Mouse (Mus musculus) gastrocnemius, adult 18-20 months (tissue): ENCODE measurements around the gene Cdx2. TPM values are rescaled to one million over a fixed set of nuclear protein-coding genes. Genes with fewer than 3 reads are reported as not detected.
A peak's percentile ranks its signal among the peaks of the same experiment; 100 is the strongest.

ENCODE experiments used
- DNase-seq: peaks from one replicate; pipeline ENCODE4 v3.0.0; 2021; ENCODE audit warnings: low spot score
- total RNA-seq, 2 experiments: library from RNA; stranded (reverse); gene quantifications; 2 replicates each; pipeline ENCODE4 v1.2.3; 2021

Cdx2 gene
- total RNA-seq, 2 experiments from 2014 or later = not detected

DNA sequence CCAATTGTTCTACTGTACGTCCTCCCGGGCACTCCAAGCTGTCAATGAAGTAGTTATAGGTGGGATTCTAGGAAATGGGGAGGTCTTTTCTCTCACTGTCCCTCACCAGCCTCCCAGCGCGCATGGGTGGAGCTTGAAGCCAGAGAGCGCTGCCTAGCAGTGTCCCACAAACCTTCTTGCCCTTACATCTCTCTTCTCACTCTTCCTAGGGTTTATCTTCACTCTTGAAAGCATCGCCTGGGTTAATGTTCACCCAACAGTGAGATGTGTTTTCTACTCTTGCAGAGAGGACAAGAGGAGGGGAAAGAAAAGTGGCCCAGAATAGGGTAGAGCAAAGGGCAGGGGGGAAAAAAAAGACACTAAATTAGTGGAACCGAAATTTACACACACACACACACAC lies 10.3 kb upstream of the Cdx2 start:
- no peak for DNase-seq

DNA sequence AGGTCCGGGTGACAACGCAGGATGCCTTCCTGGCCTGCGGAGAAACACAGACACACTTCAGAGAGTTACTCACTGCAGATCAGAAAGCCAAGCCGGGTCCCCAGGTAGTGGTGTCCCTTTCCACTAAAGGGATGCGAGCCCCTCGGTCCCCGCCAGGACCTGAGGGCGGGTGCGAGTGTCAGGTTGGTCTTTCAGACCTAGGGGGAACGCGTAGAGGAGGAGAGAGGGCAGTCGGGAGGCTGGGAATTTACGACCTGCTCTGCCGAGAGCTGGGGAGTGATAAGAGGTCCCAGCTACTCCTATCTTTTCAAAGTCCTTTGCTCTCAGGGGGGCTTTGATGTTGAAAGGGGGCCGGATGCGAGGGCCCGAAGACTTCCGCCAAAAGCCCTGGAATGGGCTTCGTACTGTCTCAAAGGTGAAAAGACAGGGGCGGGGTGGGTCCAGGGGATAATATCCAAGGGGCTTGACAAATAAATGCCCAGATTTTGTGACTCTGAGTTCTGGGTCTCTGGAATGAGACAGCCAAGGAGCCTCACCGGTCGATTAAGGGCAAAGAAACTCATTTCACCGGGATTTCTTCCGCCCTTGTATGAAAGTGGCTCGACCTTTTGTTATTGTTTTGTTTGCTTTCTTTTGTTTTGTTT lies 8.5 kb upstream of the Cdx2 start:
- DNase-seq = no peak

DNA sequence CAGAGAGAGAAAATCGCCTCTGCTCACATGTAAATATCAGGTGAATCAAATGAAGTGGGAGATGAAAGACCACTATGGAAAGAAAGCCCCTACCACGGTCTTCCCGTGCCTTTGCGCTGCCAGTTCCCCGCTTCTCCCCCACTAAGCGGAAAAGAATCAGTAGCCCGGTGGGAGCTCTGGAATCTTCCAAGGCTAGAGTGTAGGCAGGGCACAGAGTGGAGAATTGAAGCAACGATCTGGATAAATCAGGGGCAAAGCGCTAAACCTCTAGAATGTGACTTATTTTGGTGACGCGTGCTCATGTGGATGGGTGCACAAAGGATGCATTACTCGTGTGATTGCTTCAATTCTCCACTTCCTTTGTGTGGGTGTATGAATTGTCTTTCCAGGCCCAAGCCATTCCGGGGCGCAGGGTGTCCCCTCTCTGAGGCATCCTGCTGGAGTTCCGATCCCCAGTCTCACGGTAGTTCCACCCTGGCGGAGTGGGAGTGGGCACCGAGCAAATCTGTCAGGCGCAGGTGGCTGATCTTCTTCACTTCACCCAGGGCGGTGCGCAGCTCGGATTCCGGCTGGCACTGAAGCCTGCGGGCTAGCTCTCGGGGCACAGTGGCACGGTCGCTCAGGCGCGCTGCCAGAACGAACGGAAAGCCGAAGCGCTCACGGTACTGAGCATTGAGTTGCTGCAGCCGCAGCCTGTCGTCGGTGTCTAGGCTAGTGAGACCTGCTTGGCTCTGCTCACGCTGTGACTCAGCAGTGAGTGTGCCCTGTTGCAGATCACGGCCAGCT lies 7.8 kb upstream of the Cdx2 start:
- peak; percentile 21 for DNase-seq

DNA sequence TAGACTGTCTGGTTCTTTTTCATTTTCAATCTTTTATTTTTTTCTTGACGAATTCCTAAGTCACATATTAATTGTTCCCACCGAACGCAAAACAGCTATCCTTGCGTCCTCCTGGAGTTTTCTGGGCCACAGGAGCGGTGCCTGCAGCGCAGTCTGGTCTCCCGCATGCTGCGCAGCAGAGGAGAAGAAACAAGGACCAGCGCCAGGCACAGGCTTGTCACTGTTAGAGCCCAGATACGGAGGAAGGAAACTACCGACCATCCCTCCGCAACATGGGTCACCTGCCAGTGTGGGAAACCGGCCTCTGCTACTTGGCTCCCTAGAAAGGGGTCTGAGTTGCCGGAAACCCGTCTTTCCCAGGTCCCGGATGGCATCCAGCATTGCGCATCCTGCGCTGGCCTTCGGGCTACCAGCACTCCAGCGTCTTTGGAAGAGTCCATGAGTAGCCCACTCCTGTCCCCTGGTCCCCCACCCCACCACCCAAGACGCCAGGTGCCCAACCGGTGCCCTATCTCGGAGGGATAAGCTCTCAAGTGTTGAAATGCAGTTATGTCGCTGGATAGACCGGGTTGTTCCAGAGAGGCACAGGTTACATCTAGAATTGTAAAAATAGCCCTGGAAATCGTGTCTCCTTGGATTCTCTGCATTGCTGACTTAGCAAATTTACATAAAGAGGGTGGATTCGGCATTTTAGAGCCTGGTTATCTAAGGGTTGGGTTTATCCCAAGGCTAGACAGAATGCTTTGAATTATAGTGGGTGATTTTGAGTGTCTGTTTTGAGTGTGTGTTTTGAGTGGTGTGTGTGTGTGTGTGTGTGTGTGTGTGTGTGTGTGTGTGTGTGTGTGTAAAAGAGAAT lies 6.0 kb upstream of the Cdx2 start:
- no peak for DNase-seq

DNA sequence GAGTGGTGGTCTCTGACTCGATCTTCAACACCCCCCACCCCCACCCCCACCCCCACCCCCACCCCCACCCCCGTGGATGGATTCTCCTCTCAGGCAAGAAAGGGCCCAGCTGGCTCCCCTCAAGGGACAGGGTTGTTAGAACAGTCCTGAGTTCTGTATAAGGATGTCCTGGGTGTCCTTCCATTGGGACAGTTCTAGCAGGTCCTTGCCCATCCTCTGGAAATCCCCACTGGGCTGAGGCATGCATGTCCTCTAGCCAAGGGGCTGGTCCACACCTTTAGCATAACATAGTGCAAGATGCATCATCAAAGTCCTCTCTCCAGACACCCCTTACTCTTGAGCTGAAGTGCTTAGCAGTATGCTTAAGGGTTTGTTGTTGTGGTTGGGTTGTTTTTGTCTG lies 2.7 kb upstream of the Cdx2 start:
- DNase-seq = no peak

DNA sequence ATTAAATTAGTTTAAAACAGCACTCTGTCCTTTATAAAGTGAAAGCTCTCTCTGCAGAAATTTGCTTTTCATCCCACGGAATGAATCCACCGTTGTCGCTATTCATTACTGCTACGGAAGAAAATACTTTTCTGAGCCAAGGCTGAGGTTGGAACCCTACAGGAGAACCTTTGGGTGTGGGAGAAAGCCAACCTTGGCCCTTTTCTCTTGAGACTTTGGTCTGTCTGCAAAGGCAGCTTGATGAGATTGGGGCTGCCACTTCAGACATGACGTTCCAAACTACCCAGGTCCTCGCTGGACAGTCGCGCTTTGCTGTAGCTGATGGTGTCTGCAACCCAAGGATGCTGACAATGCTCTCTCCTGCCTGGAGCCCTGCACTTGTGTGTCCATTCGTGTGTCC lies 1.4 kb upstream of the Cdx2 start:
- no peak for DNase-seq

DNA sequence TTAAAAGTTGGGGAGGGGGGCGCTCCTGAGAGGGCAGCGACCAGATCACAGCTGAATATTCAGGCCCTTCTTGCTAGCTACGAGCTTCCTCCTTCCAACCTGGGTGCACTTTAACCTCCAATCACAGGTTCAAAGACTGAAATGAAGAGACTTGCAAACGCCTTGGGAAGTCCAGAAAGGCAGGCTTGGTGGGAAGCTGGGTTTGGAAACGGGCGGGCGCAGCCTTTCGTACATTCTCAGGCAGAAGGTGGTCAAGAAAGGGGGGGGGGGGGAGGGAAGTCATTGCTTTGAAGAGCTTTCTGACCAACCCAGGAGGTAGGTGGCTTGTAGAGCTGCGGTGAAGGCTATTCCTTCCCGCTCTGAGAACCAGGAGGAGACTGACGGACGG lies 322 bp upstream of the Cdx2 start:
- DNase-seq = no peak

DNA sequence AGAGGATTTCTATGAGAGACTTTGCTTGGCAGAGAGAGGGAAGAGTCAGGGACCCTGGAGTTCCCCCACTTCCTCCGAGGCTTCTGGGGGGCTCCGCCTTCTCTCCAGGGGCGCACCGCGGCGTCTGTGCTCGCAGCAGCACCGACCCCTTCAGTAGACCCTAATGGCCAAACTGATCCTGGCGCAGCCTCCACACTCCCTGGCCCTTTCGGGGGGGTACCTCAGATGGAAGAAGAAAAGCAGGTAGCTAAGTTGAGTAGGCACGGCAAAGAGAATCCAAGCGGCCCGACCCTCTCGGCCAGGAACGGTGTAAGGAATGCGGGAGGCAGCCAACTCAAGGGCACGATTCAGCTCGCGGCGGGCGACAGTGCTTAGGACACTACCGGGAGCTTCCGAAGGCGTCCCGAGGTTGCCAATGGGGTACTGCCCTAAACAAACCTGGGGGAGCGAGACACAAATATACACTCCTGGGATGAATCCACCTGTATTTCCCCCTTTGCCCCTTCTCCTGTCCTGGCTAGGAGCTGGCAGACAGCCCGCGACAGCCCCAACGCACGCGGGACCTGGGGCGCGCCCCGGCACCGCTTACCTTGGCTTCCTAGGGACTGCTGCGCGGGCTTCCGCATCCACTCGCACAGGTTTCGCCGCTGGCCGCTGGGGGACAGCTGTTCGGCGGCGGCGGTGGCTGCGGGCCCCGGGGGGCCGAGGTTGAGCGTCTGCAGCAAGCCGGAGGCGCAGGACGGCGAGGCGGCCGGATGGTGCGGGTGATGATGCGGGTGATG lies 1.0 kb downstream of the Cdx2 start:
- no peak for DNase-seq

DNA sequence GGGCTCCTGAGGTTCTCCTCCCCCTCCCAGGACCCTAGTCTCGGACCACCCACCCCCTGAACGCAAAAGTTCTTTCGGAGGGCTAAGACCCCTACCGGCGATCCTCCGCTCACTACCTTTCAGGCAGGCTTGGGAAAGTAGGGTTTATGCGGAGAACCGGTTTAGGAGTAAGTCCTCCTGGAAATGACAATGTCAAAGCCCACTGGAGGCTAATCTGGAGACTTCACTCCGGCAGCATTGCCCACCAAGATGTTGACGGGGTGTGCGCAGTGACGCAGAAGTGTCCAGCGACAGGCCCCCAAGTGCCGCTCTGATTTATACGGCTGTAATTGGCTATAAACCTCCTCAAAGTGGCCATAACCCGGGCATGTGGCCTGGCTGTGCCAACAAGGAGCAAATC lies 1.9 kb downstream of the Cdx2 start:
- no peak for DNase-seq

DNA sequence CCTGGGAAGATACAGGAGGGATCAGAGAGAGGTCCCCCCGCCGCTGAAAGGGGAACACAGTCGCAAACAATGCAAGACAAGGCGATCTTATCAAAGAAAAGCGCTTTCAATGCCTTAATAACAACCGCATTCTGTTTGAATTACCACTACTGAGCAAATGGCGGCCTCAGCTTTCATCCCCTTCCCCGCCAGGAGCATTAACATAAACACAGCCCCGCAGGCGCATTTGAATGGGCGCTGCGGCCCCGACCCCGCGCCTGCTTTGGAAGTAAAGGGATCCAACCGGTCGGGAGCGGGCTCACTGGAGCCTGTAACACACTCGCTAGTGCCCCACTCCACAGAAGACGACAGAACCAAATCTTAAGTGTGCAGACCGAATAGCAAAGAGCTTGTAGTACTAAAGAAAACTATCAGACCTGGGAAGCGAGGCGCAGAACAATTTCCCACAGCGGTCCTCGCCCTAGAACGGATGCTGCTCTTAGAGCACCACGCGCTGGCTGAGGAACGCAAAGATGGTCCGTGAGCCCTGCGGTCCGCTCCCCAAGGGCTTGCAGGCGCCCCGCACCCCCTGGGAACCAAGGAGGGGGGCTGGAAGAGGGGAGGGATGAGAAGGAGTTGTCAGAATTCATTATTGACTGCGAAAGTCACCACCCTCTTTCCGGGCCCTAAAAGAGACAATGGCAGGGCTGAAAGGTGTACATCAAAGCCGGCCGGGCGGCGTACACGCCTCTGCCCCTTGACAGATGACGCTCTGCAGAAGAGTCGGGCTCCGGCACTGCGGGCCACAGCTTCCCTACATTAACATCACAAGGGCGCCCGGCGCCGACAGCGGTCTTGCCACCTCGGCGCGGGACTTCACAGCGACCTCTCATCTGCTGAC lies 2.6 kb downstream of the Cdx2 start:
- no peak for DNase-seq

DNA sequence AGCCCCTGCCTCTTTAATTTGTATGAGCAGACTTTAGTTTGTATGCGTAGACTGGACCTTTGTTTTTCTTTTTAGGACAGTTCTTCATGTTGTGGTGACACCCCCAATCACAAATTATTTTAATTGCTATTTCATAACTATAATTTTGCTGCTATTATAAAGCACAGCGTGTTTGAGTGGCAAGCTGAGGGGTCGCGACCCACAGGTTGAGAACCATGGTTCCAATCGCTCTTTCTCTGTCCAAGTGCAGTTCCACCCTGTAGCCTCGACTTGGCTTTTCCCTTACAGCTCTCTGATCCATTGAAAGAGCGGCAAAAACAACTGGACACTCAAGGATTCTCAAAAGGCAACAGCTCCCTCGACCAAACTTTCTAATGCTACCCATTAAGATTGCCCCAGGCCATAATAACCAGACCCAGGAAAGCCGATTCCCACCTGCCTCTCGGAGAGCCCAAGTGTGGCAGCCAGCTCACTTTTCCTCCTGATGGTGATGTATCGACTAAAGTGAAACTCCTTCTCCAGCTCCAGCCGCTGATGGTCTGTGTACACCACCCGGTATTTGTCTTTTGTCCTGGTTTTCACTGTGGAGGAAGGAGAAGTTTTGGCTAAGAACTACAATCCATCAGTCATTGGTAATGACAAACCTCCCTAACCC lies 4.2 kb downstream of the Cdx2 start:
- no peak for DNase-seq

DNA sequence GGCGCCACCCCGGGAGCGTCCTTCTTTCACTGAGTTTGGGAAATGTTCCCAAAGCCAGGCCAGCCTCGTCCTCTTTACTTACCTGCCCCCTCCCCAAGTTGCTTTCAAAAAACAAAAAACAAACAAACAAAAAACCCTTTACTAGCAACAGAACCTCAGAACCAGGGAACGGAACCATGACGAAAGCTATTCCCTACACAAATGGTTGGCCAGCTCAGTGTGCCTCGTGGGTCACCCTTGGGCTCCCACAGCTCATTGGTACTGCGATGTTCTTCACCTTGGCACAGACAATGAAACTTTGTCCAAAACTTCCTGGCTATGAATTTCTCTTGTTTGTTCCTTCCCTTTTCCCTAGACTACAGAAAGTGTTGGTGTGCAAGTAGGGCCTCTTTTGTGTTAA lies 4.9 kb downstream of the Cdx2 start:
- DNase-seq = no peak

DNA sequence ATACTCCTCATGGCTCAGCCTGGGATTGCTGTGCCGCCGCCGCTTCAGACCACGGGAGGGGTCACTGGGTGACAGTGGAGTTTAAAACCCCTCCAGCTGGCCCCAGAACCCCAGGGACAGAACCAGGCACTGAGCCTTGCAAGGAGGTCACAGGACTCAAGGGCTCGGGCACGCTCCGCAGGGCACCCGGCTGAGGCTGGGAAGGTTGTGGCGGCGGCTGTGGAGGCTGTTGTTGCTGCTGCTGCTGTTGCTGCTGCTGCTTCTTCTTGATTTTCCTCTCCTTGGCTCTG lies 5.3 kb downstream of the Cdx2 start:
- no peak for DNase-seq

DNA sequence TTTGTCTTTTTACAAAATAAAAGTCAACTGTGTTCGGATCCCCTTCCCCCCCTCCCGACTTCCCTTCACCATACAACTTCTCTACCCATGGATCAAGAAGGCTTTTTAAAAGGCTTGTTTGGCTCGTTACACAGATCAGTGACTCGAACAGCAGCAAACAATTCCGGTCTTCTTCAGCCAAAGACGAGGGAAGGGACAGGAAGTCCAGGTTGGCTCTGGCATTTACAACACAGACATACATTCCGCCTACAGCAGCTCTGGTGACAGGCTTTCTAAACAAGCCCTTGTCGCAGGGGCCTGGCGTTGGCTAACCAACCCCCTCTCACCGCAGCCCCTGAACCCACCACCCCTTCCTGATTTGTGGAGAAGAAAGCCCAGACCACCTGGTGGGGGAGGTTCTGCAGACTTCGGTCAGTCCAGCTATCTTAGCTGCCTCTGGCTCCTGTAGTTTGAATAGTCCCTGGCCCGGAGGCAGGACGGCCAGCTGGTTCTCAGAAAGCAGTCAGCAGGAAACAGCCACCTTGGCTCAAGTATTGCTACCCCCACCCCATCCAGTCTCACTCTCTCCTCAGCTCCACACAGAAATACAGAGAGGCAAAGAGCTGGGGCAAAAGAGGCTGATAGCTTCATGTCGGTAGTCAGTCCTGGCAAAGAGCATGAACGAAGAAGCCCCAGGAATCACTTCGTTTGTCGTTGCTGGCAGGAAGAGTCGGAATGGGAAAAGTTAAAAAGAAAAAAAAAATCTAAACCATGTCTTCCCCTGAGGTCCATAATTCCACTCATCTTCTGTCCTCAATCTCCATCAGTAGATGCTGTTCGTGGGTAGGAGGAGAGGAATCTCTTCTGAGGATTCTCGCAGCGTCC lies 5.9 kb downstream of the Cdx2 start:
- no peak for DNase-seq

DNA sequence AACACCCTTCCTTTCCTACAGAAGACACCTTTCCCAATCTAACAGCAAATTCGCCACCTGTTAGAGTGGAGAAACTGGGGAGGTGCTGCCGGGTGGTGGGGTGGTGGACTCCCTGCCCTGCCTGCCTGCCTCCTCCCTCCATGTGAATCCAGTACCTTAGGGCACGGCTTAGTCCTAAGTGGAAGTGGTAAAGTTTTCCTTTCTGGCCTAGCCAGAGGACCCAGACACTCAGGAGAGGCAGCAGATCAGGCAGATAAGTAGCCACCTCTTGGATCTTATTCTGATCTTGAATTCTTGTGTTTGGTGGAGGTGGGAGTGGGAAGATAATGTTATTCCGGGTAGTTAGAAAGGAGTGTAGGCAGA lies 7.1 kb downstream of the Cdx2 start:
- DNase-seq = no peak

DNA sequence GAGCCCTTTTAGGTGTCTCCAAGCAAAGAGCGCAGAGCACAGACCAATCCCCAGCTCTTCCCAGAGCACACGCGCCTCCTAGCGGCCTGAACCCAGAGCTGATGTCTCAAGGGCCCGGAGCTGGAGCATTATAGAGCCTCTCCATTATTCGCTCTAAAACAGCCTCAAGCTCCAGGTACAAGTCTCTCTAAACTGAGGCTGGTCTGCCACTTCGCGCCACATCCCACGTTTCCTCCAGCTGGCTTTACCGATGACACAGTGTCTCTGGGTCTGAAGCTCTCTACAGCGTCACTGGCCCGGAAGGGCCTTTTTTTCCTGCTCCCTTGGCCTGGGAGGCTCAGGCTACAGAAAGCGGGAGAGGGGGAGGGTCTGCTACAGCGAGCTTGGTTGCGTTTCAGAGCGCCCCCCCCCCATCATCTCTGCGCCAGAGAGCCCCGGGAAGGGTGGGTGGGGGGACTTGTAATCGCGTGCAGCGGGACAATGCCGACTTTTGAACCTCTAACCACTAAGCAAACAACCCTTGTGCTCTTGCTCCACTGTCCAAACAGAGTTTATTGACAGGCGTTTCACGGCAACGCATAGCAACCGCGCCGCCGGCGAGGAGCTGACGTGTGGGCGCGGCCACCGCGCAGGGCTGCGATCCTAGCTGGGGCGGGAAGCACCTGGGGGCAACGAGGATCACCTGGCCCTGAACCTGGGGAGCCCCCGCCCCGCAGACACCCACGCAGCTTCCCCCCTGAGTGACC lies 7.6 kb downstream of the Cdx2 start:
- no peak for DNase-seq

DNA sequence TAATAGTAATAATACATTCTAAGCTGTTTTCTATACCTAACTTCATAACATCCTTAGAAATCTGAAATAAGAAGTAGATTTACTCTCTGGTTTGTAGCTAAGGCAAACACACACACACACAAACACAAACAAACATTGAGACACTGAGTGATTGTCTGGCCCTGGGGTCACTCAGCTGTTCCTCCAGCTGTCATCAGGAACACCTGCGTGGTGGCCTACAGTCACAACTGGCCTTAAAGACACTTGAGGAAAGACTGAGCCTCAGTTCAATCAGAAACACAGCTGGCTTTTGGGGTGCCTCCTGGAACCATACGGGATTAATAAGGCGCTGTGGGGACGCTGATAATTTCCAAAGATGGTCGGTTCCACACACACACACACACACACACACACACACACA lies 9.8 kb downstream of the Cdx2 start:
- DNase-seq = no peak

DNA sequence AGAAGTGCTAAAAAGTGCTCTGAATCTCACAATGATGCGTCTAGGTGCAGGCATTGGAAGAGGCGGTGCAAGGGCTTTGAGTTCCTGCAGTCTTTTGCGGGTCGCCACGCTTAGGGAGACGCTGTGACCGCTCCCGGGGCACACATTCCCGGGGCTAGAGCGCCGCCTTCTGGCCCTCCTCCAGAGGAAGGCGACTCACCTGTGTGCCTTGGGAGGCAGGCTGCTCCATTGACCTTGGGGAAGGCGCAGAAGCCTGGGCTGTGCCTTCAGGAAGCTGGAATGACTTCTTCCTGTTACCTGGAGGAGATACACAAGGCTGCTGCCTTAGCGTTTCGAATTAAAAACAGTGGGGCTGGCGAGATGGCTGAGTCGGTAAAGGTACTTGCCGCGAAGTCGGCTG lies 12.9 kb downstream of the Cdx2 start:
- no peak for DNase-seq
